Mouse (Mus musculus) spleen, adult 2 months (tissue): Measurements from ENCODE around the gene Efhd2.

Experiments used
- CTCF ChIP-seq: fragments of 200-500 bp; IDR thresholded peaks from 2 replicates; pipeline ENCODE4 v1.5.1; 2011; ENCODE audit warnings: mild to moderate bottlenecking, inconsistent platforms; ENCODE audit not compliant: insufficient read depth, insufficient read length, insufficient replicate concordance; ENCODE audit errors: extremely low read depth
- POLR2A ChIP-seq: fragments of 200-500 bp; IDR thresholded peaks from 2 replicates; pipeline ENCODE4 v1.6.1; 2011; ENCODE audit warnings: low read depth, low read length, inconsistent platforms

DNA sequence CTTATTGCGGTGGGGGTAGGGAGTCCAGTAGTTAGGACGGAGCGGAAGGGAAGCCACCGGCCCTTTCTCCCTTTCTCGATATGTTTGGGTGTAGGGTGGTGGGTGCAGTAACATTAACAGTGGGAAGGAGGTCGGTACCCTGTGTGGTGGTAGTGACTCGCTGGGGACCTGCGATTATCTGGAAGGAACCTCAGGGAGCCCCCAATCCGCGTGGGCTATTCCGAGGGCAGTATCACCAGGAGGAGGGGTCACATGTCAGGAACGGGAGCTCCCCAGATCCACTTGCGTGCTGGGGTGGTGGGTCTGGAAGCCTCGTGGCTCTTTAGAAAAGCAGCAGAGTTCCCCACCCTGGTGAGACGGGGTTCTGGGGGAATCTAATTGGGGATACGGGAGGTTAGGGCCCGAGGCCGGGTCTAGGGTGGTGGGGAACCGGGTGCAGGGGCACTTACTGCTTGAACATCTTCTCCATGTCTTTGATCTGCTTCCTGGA, 564 bp downstream of the Efhd2 start:
- TF ChIP-seq CTCF (no peak), POLR2A (no peak)
